Mouse (Mus musculus) heart, adult 2 months (tissue): Measurements from ENCODE around the gene Ghr. TPM values are rescaled to one million over a fixed set of nuclear protein-coding genes. Genes with fewer than 3 reads are reported as not detected.

Experiments used
- DNase-seq, 2 experiments: peaks; one replicate each; pipeline ENCODE4 v3.0.0; 2021
- H3K27ac ChIP-seq: fragments of 200-600 bp; 2 replicates; pipeline ENCODE4 v1.8.1; 2022
- H3K27me3 ChIP-seq: fragments of 200-500 bp; 2 replicates; pipeline ENCODE4 v1.6.1; 2012; ENCODE audit warnings: mild to moderate bottlenecking, low read length, inconsistent platforms, mixed read lengths; ENCODE audit not compliant: control insufficient read depth, insufficient read depth
- H3K36me3 ChIP-seq: fragments of 200-500 bp; 2 replicates; pipeline ENCODE4 v1.6.1; 2012; ENCODE audit warnings: low read length, inconsistent platforms; ENCODE audit not compliant: control insufficient read depth, insufficient read depth
- H3K4me1 ChIP-seq: fragments of 200-500 bp; 2 replicates; pipeline ENCODE4 v1.6.1; 2011; ENCODE audit warnings: low read length; ENCODE audit not compliant: control insufficient read depth, insufficient read depth
- H3K4me3 ChIP-seq: fragments of 200-600 bp; 2 replicates; pipeline ENCODE4 v1.8.1; 2022
- H3K79me2 ChIP-seq: fragments of 200-500 bp; replicated peaks from 2 replicates; pipeline ENCODE4 v1.6.1; 2012; ENCODE audit warnings: mild to moderate bottlenecking, inconsistent platforms, low read length, moderate library complexity, mixed read lengths; ENCODE audit not compliant: control insufficient read depth, insufficient read depth
- H3K9ac ChIP-seq: fragments of 200-500 bp; 2 replicates; pipeline ENCODE4 v1.6.1; 2012; ENCODE audit warnings: low read depth, mild to moderate bottlenecking, control low read depth, inconsistent platforms, low read length, mixed read lengths
- CTCF ChIP-seq: fragments of 200-600 bp; IDR thresholded peaks from 2 replicates; pipeline ENCODE4 v1.8.1; 2022; ENCODE audit warnings: antibody characterized with exemption, mild to moderate bottlenecking, moderate library complexity
- EP300 ChIP-seq: fragments of 200-500 bp; IDR thresholded peaks from 2 replicates; pipeline ENCODE4 v1.6.1; 2011; ENCODE audit warnings: low read depth, low read length, control low read depth; ENCODE audit not compliant: insufficient read depth
- POLR2A ChIP-seq: fragments of 200-500 bp; IDR thresholded peaks from 2 replicates; pipeline ENCODE4 v1.6.1; 2011; ENCODE audit warnings: mild to moderate bottlenecking, low read depth, low read length, control low read depth; ENCODE audit not compliant: insufficient read depth
- WGBS: fragments of 180-500 bp; shearing (Covaris S2); methylation state at CpG from one replicate; pipeline ENCODE4 v1.1.7; 2018; 5-methylcytosine and 5-hydroxymethylcytosine counted together
- intact Hi-C: fragments of 180-260 bp; cut with DNase I; formaldehyde crosslinking; loops from one replicate; pipeline ENCODE4 v1.15.1; 2025
- polyA plus RNA-seq: library from polyadenylated mRNA; depleted of rRNA; stranded (reverse); fragments of >200 nt; gene quantifications from 2 replicates; pipeline ENCODE4 v1.2.3, GENCODE M21; 2012
- total RNA-seq, 2 experiments: library from RNA; stranded (reverse); gene quantifications; 2 replicates each; pipeline ENCODE4 v1.2.3; 2021

The Ghr gene
- total and polyA plus RNA-seq, 3 experiments, result 46.1 to 161 (median 160) TPM

DNA sequence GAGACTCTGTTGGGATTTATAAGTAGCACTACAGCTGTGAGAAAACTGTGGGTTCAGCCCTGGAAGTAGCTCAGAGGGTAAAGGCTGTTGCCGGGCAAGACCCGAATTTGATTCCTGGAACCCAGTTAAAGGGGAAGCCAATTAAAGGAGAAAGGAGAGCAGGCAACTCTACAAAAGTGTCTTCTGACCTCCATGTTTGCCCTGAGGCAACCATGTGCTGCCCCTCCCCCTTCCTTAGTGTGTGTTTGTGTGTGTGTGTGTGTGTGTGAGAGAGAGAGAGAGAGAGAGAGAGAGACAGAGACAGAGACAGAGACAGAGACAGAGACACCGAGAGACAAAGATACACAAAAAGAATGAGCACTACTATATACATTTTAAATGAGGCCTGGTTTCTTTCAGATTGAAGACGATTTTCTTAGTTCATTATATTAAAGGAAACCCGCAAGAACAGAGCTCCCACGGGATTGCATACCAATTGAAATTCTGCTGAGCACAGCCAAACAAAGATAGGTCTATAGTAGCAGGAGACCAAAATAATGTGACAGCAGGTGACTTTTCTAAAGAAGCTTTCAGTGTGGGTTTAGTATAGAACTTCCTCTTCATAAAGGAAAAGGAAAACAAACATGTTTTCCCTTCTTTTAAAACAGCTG lies 313.2 kb downstream of the Ghr start:
- Histone ChIP-seq H3K27me3 (no peaks in the 10 kb centered on the region), H3K27ac (peak overlapping the region; percentile 97), H3K36me3 (peaks cover 18% of the 10 kb centered on the region), H3K9ac (no peak overlapping the region), H3K79me2 (peaks cover 1% of the 10 kb centered on the region; the same call in 1 of the 2 replicates), H3K4me1 (peaks cover 12% of the 10 kb centered on the region), H3K4me3 (peak overlapping the region; percentile 62)
- DNase-seq, result peak in 1 of 2 experiments; percentile 44
- WGBS, result 22% methylated on average over 6 of the region's 6 CpGs
- TF ChIP-seq POLR2A, result no peak
- no peak for TF ChIP-seq EP300
- TF ChIP-seq CTCF, result no peak
- intact Hi-C loops, result loop anchor here (1.0 kb wide), 1 partner anchor 19 kb away; no protein-coding TSS in a partner anchor

GRCm38 (mm10) chr15:3269496-3269895 lies 313.8 kb downstream of the Ghr start:
- H3K4me3 ChIP-seq, result no peak overlapping the region
- H3K27me3 ChIP-seq, result no peaks in the 10 kb centered on the region
- H3K36me3 ChIP-seq, result peaks cover 12% of the 10 kb centered on the region
- H3K4me1 ChIP-seq, result peaks cover 12% of the 10 kb centered on the region
- TF ChIP-seq EP300 (no peak), CTCF (no peak), POLR2A (no peak)
- DNase-seq, result no peak
- intact Hi-C loops, result no loop called here
- H3K9ac ChIP-seq, result no peak overlapping the region
- H3K27ac ChIP-seq, result peak overlapping the region; percentile 97
- H3K79me2 ChIP-seq, result peaks cover 1% of the 10 kb centered on the region; the same call in 1 of the 2 replicates
- WGBS, result 73% methylated on average over 4 of the region's 4 CpGs

DNA sequence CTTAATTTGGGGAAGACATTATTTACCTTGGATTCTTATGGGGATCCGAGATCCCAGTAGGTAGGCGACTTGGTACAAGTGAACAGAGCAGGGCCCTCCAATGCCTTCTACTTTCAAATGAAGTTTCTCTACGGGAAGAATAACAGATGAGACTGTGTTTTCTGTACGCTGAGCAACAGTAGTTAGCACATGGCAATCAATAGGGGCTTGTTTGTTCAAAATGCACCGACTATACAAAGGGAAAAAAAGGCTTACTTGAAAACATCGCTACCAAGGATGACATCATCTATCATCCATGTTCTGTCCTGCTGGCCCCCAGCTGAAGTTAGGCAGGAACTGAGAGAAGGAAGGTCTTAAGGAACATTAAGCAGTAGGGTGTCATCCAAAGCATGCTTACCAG lies 315.0 kb downstream of the Ghr start, which contains the start of gene Selenop:
Selenop (plus strand) TSS at position 301 of the 400 bp plus-strand sequence.
- Histone ChIP-seq H3K79me2 (0 out of 2 replicates have a peak, but pooled peaks cover 1% of the 10 kb centered on the region), H3K4me3 (no peak within 1 kb of the TSS), H3K36me3 (peaks cover 1% of the 10 kb centered on the region; the same call in 1 of the 2 replicates), H3K27ac (peak within 1 kb of the TSS; percentile 97), H3K4me1 (peaks cover 6% of the 10 kb centered on the region), H3K9ac (no peak within 1 kb of the TSS), H3K27me3 (no peaks in the 10 kb centered on the region)
- intact Hi-C loops, result no loop called here
- TF ChIP-seq POLR2A (no peak), CTCF (no peak), EP300 (no peak)
- no peak for DNase-seq
- 84% methylated on average over 6 of the region's 6 CpGs for WGBS
